8 mouse cellular contexts compared by ENCODE assay signal in the genomic region with DNA sequence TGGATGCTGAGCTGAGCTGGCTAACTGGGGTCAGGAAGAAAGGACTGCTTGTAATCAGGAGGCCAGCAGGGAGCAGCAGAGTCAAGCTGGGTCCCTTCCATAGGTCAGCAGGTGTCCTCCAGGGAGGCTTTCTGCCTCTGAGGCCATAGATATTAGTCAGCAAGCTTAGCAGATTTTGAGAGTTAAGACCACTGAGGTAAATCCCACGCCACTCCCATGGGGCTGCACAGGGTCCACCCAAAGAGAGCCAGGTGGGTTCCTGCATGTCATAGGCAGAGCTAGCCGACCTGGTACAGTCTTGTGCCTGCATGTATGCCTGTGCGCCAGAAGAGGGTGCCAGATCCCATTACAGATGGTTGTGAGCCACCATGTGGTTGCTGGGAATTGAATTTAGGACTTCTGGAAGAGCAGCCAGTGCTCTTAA.
DNase-seq lines count a peak whose midpoint lies in the region; ATAC-seq and TF ChIP-seq lines count a peak whose summit lies in the region.
"Had no signal": no experiment of that assay in that cellular context is flagged by ENCODE, and none has a peak within 500 bp of the region (broad histone marks: within the 10 kb centered on the region; RNA-seq: fewer than 3 reads in every experiment).

No protein-coding gene starts in this region.

- H3K4me3 ChIP-seq in left cerebral cortex, adult 2 months, result no peak overlapping the region
- no peak overlapping the region for H3K4me3 ChIP-seq in intestine, embryonic 15.5 days (replicated peaks)
- H3K4me3 ChIP-seq: embryonic facial prominence, embryonic 15.5 days had no signal

- no peaks in the 10 kb centered on the region for H3K27me3 ChIP-seq in intestine, embryonic 15.5 days (replicated peaks)
- H3K27me3 ChIP-seq: embryonic facial prominence, embryonic 15.5 days had no signal

- peak; percentile 29 for TF ChIP-seq CTCF in left cerebral cortex, adult 2 months (IDR thresholded peaks at IDR 0.05)

- intact Hi-C loops in left cerebral cortex, adult 2 months (cut with DNase I), result loop anchor here (5.0 kb wide), 1 partner anchor 210 kb away; no protein-coding TSS in a partner anchor

- H3K9ac ChIP-seq in intestine, embryonic 15.5 days, result no peak overlapping the region
- H3K9ac ChIP-seq: embryonic facial prominence, embryonic 15.5 days had no signal

- H3K4me1 ChIP-seq in intestine, embryonic 15.5 days (replicated peaks), result peaks cover 37% of the 10 kb centered on the region

- DNase-seq in left cerebral cortex, adult 2 months (ENCODE audit: extremely low spot score in 1 of 2, low spot score in 2 of 2), result no peak
- DNase-seq in left cerebral cortex, adult 9 months (ENCODE audit: low spot score in 2 of 2), result no peak
- DNase-seq in Muller cell, postnatal 12 days (ENCODE audit: inconsistent ontology term), result peak; percentile 39
- peak; percentile 61 to 66 for DNase-seq in cerebellum, postnatal 36 days
- peak; percentile 50 for DNase-seq in lung, postnatal 36 days
- DNase-seq in c-Kit-positive CD71-positive TER-119-positive erythroid progenitor cells, embryonic 14.5 days (ENCODE audit: low spot score), result no peak

- H3K36me3 ChIP-seq in intestine, embryonic 15.5 days, result no peaks in the 10 kb centered on the region
- H3K36me3 ChIP-seq: embryonic facial prominence, embryonic 15.5 days had no signal

- no peaks in the 10 kb centered on the region for H3K9me3 ChIP-seq in intestine, embryonic 15.5 days
- H3K9me3 ChIP-seq: embryonic facial prominence, embryonic 15.5 days had no signal

- 74% methylated on average over 3 of the region's 3 CpGs for WGBS in intestine, embryonic 15.5 days

- H3K4me2 ChIP-seq in intestine, embryonic 15.5 days (replicated peaks), result no peak overlapping the region
- H3K4me2 ChIP-seq: embryonic facial prominence, embryonic 15.5 days had no signal

- ATAC-seq in intestine, embryonic 15.5 days, result no peak

- H3K27ac ChIP-seq in left cerebral cortex, adult 2 months, result no peak overlapping the region
- H3K27ac ChIP-seq in intestine, embryonic 15.5 days, result no peak overlapping the region
- H3K27ac ChIP-seq: embryonic facial prominence, embryonic 15.5 days had no signal

Comparison
In these comparisons a context has a peak if more than half of its experiments do, and no peak if none do; other contexts are left out.
1. DNase-seq: peak in Muller cell, postnatal 12 days (single experiment), cerebellum, postnatal 36 days (2 of 2) and lung, postnatal 36 days (single experiment); none in left cerebral cortex, adult 2 months (0 of 2), left cerebral cortex, adult 9 months (0 of 2) and c-Kit-positive CD71-positive TER-119-positive erythroid progenitor cells, embryonic 14.5 days (single experiment).